Mouse (Mus musculus): Measurements from ENCODE around the gene Exoc5.

Gene Exoc5

GRCm38 (mm10) chr14:48998795-48999194, 67.7 kb downstream of the Exoc5 start:
- no peak for DNase-seq

GRCm38 (mm10) chr14:48993861-48994260, 72.6 kb downstream of the Exoc5 start:
- no peak for DNase-seq

- DNase-seq: no peak
These were observed 74.3 kb downstream of the Exoc5 start for GRCm38 (mm10) chr14:48992070-48992580.

GRCm38 (mm10) chr14:48991144-48991522, 75.3 kb downstream of the Exoc5 start:
- no peak for DNase-seq

GRCm38 (mm10) chr14:48990471-48991143, 75.8 kb downstream of the Exoc5 start:
- DNase-seq: peak; percentile 76

GRCm38 (mm10) chr14:48989831-48990230, 76.6 kb downstream of the Exoc5 start:
- DNase-seq: no peak

DNA sequence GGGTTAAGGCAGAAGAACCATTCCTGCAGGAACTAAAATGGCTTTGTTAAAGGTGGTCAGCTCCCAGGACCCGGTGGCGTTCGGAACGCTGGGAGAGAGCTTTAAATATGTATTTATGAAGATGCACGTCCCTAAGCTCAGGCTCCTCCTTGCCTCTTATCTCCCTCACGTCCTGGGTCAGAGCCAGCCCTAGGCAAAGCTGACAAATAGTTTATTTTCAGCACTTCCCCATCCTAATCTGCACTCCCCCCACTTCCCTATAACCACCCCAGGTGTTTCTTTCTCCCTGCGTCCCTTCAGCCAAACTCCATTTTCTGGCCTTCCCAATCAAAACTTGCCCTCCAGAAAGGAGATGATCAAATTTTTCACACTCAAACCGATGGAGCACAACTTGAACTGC, 80.2 kb downstream of the Exoc5 start:
- DNase-seq: no peak

DNA sequence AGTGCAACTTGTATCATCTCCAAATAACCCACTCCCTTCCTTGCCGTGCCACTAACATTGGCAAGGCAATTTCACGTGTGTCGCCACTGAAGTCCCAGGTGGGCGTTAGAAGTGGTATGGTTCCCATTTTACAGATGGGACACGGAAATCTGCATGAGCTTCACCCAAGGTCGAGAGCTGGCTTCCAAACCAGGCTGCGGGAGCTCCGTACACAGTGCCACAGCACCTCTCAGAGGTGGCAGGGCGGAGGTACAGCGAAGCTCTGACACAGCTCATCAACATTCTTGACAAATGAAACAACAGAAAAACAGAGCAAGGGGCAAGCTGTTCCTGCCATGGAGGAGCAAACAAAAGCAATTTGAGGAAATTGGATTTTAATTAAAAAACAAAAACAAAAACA, 80.8 kb downstream of the Exoc5 start:
- peak; percentile 7 for DNase-seq

DNA sequence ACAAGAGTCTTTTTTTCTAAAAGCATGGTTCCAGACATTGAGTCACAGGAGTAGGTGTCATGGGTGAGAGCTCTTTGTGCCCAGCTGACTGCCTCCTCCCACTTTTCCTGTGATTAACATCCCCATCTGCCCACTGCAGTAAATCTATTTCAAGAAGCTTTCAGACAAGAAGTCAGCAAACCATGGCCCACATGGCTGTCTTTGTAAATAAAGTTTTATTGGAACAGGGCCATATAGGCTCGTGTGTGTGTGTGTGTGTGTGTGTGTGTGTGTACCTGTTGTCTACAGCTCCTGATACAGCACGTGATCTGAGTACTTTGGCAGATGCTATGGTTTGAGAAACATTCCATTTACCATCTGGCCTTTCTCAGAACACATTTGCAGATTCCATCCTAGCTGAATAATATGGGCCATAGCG, 87.5 kb downstream of the Exoc5 start:
- DNase-seq: no peak

DNA sequence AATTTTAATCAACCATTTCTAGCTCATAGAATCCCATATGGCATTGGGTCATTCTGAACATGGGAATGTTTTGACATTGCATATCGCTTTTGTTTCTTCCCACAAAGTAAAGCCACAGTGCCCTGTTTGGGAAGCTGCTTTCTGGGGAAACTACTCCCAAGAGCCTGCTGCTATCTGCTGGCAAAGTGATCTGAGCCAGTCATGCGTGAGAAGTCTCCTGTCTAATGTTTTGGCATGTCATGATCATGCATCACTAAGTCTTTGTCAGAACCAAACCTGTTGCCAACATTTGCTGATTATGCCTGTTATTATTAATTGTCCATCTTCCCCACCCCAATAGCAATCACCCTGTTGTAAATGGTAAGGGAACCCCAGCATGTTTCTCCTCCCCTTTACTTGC, 94.9 kb downstream of the Exoc5 start:
- no peak for DNase-seq

GRCm38 (mm10) chr14:48968670-48969069, 97.8 kb downstream of the Exoc5 start:
- DNase-seq: no peak

Data from lung, postnatal 10 days (tissue).